Mouse (Mus musculus): Measurements from ENCODE around the gene Lix1.

Gene Lix1

GRCm38 (mm10) chr17:17412176-17412575 is 9.7 kb downstream of the Lix1 start:
- in situ Hi-C loops (cut with MboI): no loop called here

GRCm38 (mm10) chr17:17414206-17414605 is 11.7 kb downstream of the Lix1 start:
- in situ Hi-C loops (cut with MboI): no loop called here

- in situ Hi-C loops (cut with MboI): no loop called here
Observed at GRCm38 (mm10) chr17:17424609-17425307, 22.3 kb downstream of the Lix1 start.

GRCm38 (mm10) chr17:17425308-17425813 is 22.9 kb downstream of the Lix1 start:
- in situ Hi-C loops (cut with MboI): no loop called here

GRCm38 (mm10) chr17:17425906-17426305 is 23.4 kb downstream of the Lix1 start:
- in situ Hi-C loops (cut with MboI): no loop called here

- in situ Hi-C loops (cut with MboI): no loop called here
Observed at GRCm38 (mm10) chr17:17428888-17429287, 26.4 kb downstream of the Lix1 start.

DNA sequence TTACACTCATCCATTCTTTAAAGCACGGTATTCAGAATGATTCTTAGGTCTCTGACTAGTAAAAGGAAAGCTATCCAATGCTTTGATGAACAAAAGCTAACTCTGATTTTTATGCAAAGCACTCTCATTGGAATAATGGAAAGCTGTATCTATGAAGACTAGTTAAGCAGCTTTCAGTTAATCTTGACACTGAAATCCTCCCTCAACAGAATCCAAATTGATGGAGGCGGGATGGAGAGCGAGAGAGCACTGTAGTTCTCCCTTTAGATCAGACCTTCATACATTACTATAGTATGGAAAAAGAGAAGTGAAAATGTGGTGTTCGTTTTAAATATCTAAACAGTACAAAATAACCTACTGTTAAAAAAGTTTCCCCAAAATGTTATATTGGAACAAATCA is 31.2 kb downstream of the Lix1 start:
- in situ Hi-C loops (cut with MboI): no loop called here

DNA sequence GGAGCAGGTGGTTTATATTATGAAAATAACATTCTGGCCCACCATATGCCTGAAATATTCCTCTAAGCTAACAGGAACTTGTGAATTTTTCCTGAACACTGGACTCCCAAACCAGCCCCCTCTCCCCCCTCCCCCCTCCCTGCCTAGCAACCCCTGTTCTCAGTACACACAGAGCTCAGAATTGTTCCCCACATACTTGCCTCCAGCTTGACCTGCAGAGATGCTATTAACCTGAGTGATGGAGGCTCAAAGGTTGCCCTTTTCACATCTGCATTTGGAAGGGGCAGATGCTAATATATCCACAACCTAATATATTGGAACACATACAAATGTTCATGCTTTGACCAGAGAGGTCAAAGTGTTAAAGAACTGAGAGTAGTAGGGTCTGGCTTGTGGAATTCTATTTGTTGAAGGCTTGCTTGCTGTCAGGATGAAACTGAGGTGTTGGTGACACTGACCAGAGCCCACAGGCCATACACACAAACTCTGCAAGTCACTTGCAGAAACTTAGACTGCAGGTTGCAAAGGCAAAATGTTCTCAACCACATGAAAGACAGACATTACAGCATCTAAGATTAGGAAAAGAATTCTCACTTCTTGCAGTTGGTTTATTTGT is 36.2 kb downstream of the Lix1 start:
- in situ Hi-C loops (cut with MboI): no loop called here

DNA sequence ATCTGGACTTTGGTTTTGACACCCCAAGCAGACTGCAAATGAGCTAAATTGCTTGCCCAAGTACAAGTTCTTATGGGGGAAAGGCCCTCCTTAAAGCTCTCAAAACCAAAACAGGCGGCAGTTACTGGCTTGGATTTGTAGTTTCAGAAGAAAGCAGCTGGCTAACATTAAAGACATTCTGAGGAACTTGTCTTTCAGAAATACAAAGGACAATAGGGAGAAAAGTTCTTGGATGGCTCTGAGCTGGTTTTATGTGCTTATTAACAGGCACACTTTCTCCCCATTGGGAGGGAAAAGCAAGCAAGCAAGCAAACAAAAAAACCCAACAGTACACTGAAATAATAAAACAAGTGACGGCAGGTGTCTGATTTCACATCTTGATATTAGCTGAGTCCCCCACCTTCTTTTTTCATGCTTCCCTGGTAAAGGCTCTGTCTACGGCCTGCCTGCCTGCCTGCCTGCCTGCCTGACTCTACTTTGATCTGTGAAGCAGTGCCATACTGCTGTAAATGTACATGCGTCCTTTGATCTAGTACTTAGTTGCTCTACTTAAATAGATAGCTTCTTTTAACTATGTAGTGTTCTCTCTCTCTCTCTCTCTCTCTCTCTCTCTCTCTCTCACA is 39.5 kb downstream of the Lix1 start:
- in situ Hi-C loops (cut with MboI): no loop called here

GRCm38 (mm10) chr17:17444297-17444886 is 41.9 kb downstream of the Lix1 start:
- in situ Hi-C loops (cut with MboI): no loop called here

DNA sequence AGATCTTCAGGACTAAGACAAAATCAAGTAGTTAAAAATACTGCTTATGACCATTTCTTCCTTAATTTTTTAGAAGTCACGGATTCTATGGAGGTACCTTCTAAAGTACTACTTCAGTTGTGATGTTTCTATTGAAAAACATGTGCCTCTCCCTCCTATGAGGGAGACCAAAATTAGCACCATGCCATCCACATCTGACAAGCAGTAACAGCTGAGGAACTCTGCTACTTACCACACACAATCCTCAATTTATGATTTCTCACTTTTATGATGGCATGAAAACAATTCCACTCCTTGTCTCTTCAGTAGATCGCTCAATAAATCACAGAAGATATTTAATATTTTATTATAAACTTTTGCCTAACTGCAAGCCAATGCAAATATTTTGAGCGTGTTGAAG is 44.2 kb downstream of the Lix1 start:
- in situ Hi-C loops (cut with MboI): no loop called here

DNA sequence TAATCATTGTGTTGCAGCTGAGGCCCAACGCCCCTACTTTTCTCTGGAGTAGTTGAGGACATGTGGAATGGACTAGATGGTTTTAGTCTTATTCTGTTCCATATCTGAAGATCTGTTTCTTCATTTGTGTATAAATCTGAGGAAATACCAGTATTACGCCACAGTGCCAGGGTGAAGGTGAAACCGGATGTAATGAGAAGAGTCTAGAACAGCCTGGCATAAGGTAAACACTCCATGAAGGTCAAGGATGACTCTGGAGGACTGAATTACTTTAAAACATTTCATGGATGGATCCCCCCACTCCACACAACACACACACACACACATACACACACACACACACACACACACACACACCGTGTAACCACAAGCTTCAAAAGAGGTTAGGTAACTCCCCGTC is 45.3 kb downstream of the Lix1 start:
- in situ Hi-C loops (cut with MboI): no loop called here

DNA sequence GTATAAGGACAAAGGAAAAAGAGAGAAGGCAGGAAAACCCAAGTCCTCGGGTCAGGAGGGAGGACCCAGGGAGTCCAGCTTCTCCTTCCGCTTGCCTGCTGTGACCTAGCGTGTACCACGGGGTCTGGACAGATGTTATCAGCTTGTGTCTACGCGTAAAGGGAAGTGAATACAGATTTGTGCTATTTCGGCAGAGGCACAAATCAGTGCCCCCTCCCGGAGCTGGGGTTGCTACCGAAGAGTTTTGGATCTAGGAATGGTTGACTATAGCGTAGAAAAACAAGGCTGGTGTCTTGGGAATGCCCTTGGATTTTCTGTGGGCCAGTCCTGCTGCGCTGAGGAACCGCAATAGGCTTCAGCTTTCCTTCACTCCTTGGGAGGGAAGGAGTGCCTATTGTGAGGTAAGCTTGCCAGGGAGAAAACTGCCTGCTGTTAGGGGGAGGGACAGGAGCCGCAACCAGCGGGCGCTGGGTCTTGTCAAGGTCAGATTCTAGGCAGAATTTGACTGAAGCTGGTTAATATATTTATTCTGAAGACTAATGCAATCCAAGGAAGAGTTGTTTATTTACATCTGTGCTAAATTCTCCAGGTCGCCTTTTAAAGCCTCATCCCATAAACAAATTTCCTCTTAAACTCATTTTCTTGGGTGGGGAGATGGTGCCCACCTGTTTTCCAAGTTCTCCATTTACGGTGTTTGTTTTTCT is 46.4 kb downstream of the Lix1 start:
- in situ Hi-C loops (cut with MboI): no loop called here

DNA sequence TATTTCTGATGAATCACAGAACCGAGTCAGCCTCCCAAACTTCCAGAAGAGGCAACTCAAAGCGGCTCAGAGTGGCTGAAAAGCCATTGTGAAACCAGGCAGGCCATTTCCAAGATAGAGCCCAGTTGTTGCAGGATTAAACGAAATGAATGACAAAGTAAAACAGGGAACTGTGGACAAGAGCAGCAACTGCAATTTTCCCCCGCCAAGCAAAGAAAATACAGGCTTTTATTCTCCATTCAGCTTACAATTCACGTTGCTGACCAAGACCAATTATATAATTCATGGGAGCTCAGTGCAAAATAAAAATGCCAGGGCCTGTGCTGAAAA is 46.9 kb downstream of the Lix1 start:
- in situ Hi-C loops (cut with MboI): no loop called here

DNA sequence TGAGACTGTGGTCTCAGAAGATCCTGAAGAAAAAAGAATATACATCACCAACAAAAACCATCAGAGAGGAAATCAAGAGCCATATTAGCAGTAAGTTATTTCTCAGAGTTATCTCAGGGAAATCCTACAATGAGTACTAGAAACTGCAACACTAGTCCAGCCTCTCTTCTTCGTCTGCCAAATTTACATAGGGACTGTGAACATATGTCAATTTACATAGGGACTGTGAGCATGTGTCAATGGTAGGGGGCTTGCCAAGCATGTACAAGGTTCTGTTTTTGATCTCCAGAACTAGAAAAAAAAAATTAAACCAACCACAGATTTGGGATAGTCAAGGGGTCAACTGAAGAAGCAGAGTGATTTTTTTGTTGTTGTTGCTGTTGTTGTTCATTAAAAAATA is 48.6 kb downstream of the Lix1 start:
- in situ Hi-C loops (cut with MboI): no loop called here

- in situ Hi-C loops (cut with MboI): no loop called here
Observed at GRCm38 (mm10) chr17:17452617-17453016, 50.1 kb downstream of the Lix1 start.

GRCm38 (mm10) chr17:17454573-17454972 is 52.1 kb downstream of the Lix1 start:
- in situ Hi-C loops (cut with MboI): no loop called here

GRCm38 (mm10) chr17:17485789-17486188 is 83.3 kb downstream of the Lix1 start:
- in situ Hi-C loops (cut with MboI): no loop called here

DNA sequence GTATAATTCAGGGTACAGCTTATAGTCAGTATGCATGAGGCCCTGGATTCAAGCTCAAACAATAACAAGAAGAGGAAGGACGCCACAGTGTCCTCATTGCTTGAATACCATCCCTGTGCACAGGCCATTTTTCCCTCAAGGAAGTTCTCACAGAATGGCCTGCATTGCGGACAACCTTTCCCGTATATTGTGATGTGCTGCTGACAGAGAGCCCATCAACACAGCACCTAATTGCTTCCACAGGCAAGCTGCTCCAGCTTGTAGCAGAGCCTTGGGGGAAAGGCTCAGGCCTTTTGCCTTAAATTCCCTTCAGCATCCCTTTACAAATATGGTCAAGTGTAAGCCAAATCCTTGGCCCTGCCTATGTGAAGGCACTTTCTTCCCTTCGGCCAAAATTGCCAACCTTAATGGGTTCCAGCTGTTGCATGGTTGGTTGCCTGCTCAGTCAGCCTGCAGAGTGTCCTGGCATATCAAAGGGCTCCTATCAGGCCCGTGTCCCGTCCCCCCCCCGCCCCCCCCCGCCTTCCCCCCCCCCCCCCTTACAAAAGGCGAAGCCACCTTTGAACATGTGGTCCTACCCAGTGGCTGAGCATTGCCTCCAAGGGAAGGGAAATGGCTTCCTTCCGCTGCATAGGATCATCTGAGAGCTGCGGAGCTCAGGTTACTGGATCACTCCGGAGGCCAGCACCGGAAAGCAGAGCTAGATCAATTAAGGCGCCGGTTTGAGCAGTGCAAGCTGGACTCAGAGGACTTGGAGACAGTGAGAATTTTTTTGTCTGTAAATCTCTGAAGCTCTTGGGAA is 88.5 kb downstream of the Lix1 start:
- in situ Hi-C loops (cut with MboI): no loop called here

- in situ Hi-C loops (cut with MboI): no loop called here
Observed at GRCm38 (mm10) chr17:17491622-17492001, 89.1 kb downstream of the Lix1 start.

GRCm38 (mm10) chr17:17492116-17492515 is 89.6 kb downstream of the Lix1 start:
- in situ Hi-C loops (cut with MboI): no loop called here

Data from mature B cell (primary cell).